Mouse (Mus musculus): ENCODE measurements around the gene Crhbp.
A peak's percentile ranks its signal among the peaks of the same experiment; 100 is the strongest.

The Crhbp gene

GRCm38 (mm10) chr13:95418575-95419203 is 26.0 kb downstream of the Crhbp start:
- no peak for DNase-seq

GRCm38 (mm10) chr13:95412257-95412656 is 32.5 kb downstream of the Crhbp start:
- no peak for DNase-seq

GRCm38 (mm10) chr13:95393242-95393641 is 51.5 kb downstream of the Crhbp start:
- no peak for DNase-seq

GRCm38 (mm10) chr13:95389866-95390865 is 54.6 kb downstream of the Crhbp start:
- peak; percentile 88 for DNase-seq

GRCm38 (mm10) chr13:95388226-95388625 is 56.5 kb downstream of the Crhbp start:
- no peak for DNase-seq

GRCm38 (mm10) chr13:95382418-95382817 is 62.3 kb downstream of the Crhbp start:
- DNase-seq, result no peak
